Mouse (Mus musculus) bone marrow macrophage, adult 2 months (primary cell): ENCODE measurements around the gene Gm21962.

Source experiments
- CTCF ChIP-seq: IDR thresholded peaks from 2 replicates; pipeline ENCODE4 v1.5.1; 2012; ENCODE audit warnings: low read depth, mild to moderate bottlenecking, low read length, moderate library complexity
- POLR2A ChIP-seq: IDR thresholded peaks from 2 replicates; pipeline ENCODE4 v1.6.1; 2012; ENCODE audit warnings: mild to moderate bottlenecking, low read depth, low read length, borderline replicate concordance

GRCm38 (mm10) chr3:137682911-137683806 is 11.8 kb downstream of the Gm21962 start:
- TF ChIP-seq CTCF (no peak), POLR2A (no peak)
